Mouse (Mus musculus): ENCODE results near the gene Scmh1. TPM values are rescaled to one million over a fixed set of nuclear protein-coding genes. Genes with fewer than 3 reads are reported as not detected.

The Scmh1 gene
- polyA plus RNA-seq, 1 experiment = 80.1 TPM

GRCm38 (mm10) chr4:120372838-120373237 is 32.2 kb upstream of the Scmh1 start:
- DNase-seq = no peak
- H3K4me1 ChIP-seq (ENCODE audit: control insufficient read depth, insufficient read depth, low read length) = 0 out of 2 replicates have a peak, but pooled peaks cover 4% of the 10 kb centered on the region
- 72% methylated on average over 3 of the region's 3 CpGs for WGBS
- H3K27me3 ChIP-seq (ENCODE audit: control insufficient read depth, insufficient read depth, low read length) = no peaks in the 10 kb centered on the region
- H3K27ac ChIP-seq (ENCODE audit: insufficient read depth, low read length) = no peak overlapping the region
- H3K4me3 ChIP-seq (replicated peaks; ENCODE audit: insufficient read depth, low read depth, low read length) = no peak overlapping the region
- TF ChIP-seq POLR2A (IDR thresholded peaks at IDR 0.05; ENCODE audit: borderline replicate concordance, insufficient read depth, low read length) = no peak
- TF ChIP-seq CTCF (IDR thresholded peaks at IDR 0.05; ENCODE audit: borderline replicate concordance, insufficient read depth, low read depth, low read length) = no peak

GRCm38 (mm10) chr4:120373813-120374212 is 31.3 kb upstream of the Scmh1 start:
- no peak for TF ChIP-seq POLR2A (IDR thresholded peaks at IDR 0.05; ENCODE audit: borderline replicate concordance, insufficient read depth, low read length)
- no peak for TF ChIP-seq CTCF (IDR thresholded peaks at IDR 0.05; ENCODE audit: borderline replicate concordance, insufficient read depth, low read depth, low read length)
- DNase-seq = no peak
- H3K27me3 ChIP-seq (ENCODE audit: control insufficient read depth, insufficient read depth, low read length) = no peaks in the 10 kb centered on the region
- 0 out of 2 replicates have a peak, but pooled peaks cover 4% of the 10 kb centered on the region for H3K4me1 ChIP-seq (ENCODE audit: control insufficient read depth, insufficient read depth, low read length)
- H3K27ac ChIP-seq (ENCODE audit: insufficient read depth, low read length) = no peak overlapping the region
- H3K4me3 ChIP-seq (replicated peaks; ENCODE audit: insufficient read depth, low read depth, low read length) = no peak overlapping the region
- 83% methylated on average over 4 of the region's 4 CpGs for WGBS

GRCm38 (mm10) chr4:120380811-120381391 is 24.2 kb upstream of the Scmh1 start:
- WGBS = 2% methylated on average over 7 of the region's 7 CpGs
- H3K27me3 ChIP-seq (ENCODE audit: control insufficient read depth, insufficient read depth, low read length) = no peaks in the 10 kb centered on the region

GRCm38 (mm10) chr4:120385496-120385895 is 19.6 kb upstream of the Scmh1 start:
- TF ChIP-seq POLR2A (IDR thresholded peaks at IDR 0.05; ENCODE audit: borderline replicate concordance, insufficient read depth, low read length) (no peak), CTCF (IDR thresholded peaks at IDR 0.05; ENCODE audit: borderline replicate concordance, insufficient read depth, low read depth, low read length) (no peak)
- no peak for DNase-seq
- no peaks in the 10 kb centered on the region for H3K27me3 ChIP-seq (ENCODE audit: control insufficient read depth, insufficient read depth, low read length)
- no peak overlapping the region for H3K27ac ChIP-seq (ENCODE audit: insufficient read depth, low read length)
- 93% methylated on average over 2 of the region's 2 CpGs for WGBS
- H3K4me1 ChIP-seq (ENCODE audit: control insufficient read depth, insufficient read depth, low read length) = peaks cover 7% of the 10 kb centered on the region
- no peak overlapping the region for H3K4me3 ChIP-seq (replicated peaks; ENCODE audit: insufficient read depth, low read depth, low read length)

More at GRCm38 (mm10) chr4:120380811-120381391, 24.2 kb upstream of the Scmh1 start:
- Histone ChIP-seq H3K4me1 (ENCODE audit: control insufficient read depth, insufficient read depth, low read length) (peaks cover 8% of the 10 kb centered on the region), H3K27ac (ENCODE audit: insufficient read depth, low read length) (no peak overlapping the region), H3K4me3 (replicated peaks; ENCODE audit: insufficient read depth, low read depth, low read length) (no peak overlapping the region)
- TF ChIP-seq CTCF (IDR thresholded peaks at IDR 0.05; ENCODE audit: borderline replicate concordance, insufficient read depth, low read depth, low read length) = peak; percentile 72
- no peak for TF ChIP-seq POLR2A (IDR thresholded peaks at IDR 0.05; ENCODE audit: borderline replicate concordance, insufficient read depth, low read length)
- DNase-seq = peak; percentile 73 to 82

- H3K4me1 ChIP-seq (ENCODE audit: control insufficient read depth, insufficient read depth, low read length) = no peaks in the 10 kb centered on the region
- 43% methylated on average over 4 of the region's 4 CpGs for WGBS
- H3K27me3 ChIP-seq (ENCODE audit: control insufficient read depth, insufficient read depth, low read length) = no peaks in the 10 kb centered on the region
- TF ChIP-seq CTCF (IDR thresholded peaks at IDR 0.05; ENCODE audit: borderline replicate concordance, insufficient read depth, low read depth, low read length) = no peak
- no peak for TF ChIP-seq POLR2A (IDR thresholded peaks at IDR 0.05; ENCODE audit: borderline replicate concordance, insufficient read depth, low read length)
- DNase-seq = no peak
- no peak overlapping the region for H3K4me3 ChIP-seq (replicated peaks; ENCODE audit: insufficient read depth, low read depth, low read length)
- H3K27ac ChIP-seq (ENCODE audit: insufficient read depth, low read length) = no peak overlapping the region
Measured at GRCm38 (mm10) chr4:120387496-120387895, 17.6 kb upstream of the Scmh1 start.

GRCm38 (mm10) chr4:120387968-120388367 is 17.1 kb upstream of the Scmh1 start:
- no peak for DNase-seq
- Histone ChIP-seq H3K4me3 (replicated peaks; ENCODE audit: insufficient read depth, low read depth, low read length) (no peak overlapping the region), H3K27me3 (ENCODE audit: control insufficient read depth, insufficient read depth, low read length) (no peaks in the 10 kb centered on the region), H3K4me1 (ENCODE audit: control insufficient read depth, insufficient read depth, low read length) (no peaks in the 10 kb centered on the region), H3K27ac (ENCODE audit: insufficient read depth, low read length) (no peak overlapping the region)
- 85% methylated on average over 2 of the region's 2 CpGs for WGBS
- TF ChIP-seq CTCF (IDR thresholded peaks at IDR 0.05; ENCODE audit: borderline replicate concordance, insufficient read depth, low read depth, low read length) (no peak), POLR2A (IDR thresholded peaks at IDR 0.05; ENCODE audit: borderline replicate concordance, insufficient read depth, low read length) (no peak)

- Histone ChIP-seq H3K4me3 (replicated peaks; ENCODE audit: insufficient read depth, low read depth, low read length) (no peak overlapping the region), H3K4me1 (ENCODE audit: control insufficient read depth, insufficient read depth, low read length) (no peaks in the 10 kb centered on the region), H3K27me3 (ENCODE audit: control insufficient read depth, insufficient read depth, low read length) (no peaks in the 10 kb centered on the region), H3K27ac (ENCODE audit: insufficient read depth, low read length) (no peak overlapping the region)
- 58% methylated on average over 3 of the region's 3 CpGs for WGBS
- TF ChIP-seq CTCF (IDR thresholded peaks at IDR 0.05; ENCODE audit: borderline replicate concordance, insufficient read depth, low read depth, low read length) (no peak), POLR2A (IDR thresholded peaks at IDR 0.05; ENCODE audit: borderline replicate concordance, insufficient read depth, low read length) (no peak)
- DNase-seq = no peak
Measured at GRCm38 (mm10) chr4:120388998-120389542, 16.0 kb upstream of the Scmh1 start.

GRCm38 (mm10) chr4:120389546-120389945 is 15.5 kb upstream of the Scmh1 start:
- Histone ChIP-seq H3K27me3 (ENCODE audit: control insufficient read depth, insufficient read depth, low read length) (no peaks in the 10 kb centered on the region), H3K4me1 (ENCODE audit: control insufficient read depth, insufficient read depth, low read length) (no peaks in the 10 kb centered on the region), H3K27ac (ENCODE audit: insufficient read depth, low read length) (no peak overlapping the region), H3K4me3 (replicated peaks; ENCODE audit: insufficient read depth, low read depth, low read length) (no peak overlapping the region)
- 77% methylated on average over 6 of the region's 6 CpGs for WGBS
- no peak for DNase-seq
- TF ChIP-seq CTCF (IDR thresholded peaks at IDR 0.05; ENCODE audit: borderline replicate concordance, insufficient read depth, low read depth, low read length) (no peak), POLR2A (IDR thresholded peaks at IDR 0.05; ENCODE audit: borderline replicate concordance, insufficient read depth, low read length) (no peak)

Measured in cerebellum, adult 2 months (tissue).